Mouse (Mus musculus): ENCODE measurements around the gene Sis. TPM values are rescaled to one million over a fixed set of nuclear protein-coding genes. Genes with fewer than 3 reads are reported as not detected.
A peak's percentile ranks its signal among the peaks of the same experiment; 100 is the strongest.

The Sis gene
- total RNA-seq (2021): not detected in 2 replicates
- long read RNA-seq: 0 reads

GRCm38 (mm10) chr3:72967675-72968074 is at the start of gene Sis:
Sis (minus strand) TSS chr3:72967863.
- DNase-seq: no peak

- no peak for DNase-seq
These were observed 38.4 kb upstream of the Sis start for GRCm38 (mm10) chr3:73006045-73006444.

GRCm38 (mm10) chr3:73002933-73003696 is 35.5 kb upstream of the Sis start:
- DNase-seq: no peak

GRCm38 (mm10) chr3:72997517-72997916 is 29.9 kb upstream of the Sis start:
- no peak for DNase-seq

- DNase-seq: no peak
These were observed 23.3 kb upstream of the Sis start for GRCm38 (mm10) chr3:72990992-72991391.

GRCm38 (mm10) chr3:72976602-72977001 is 8.9 kb upstream of the Sis start:
- peak; percentile 5 for DNase-seq

GRCm38 (mm10) chr3:72918919-72919526 is 48.6 kb downstream of the Sis start:
- no peak for DNase-seq

GRCm38 (mm10) chr3:72882501-72882900 is 85.2 kb downstream of the Sis start:
- no peak for DNase-seq

- no peak for DNase-seq
These were observed 99.5 kb downstream of the Sis start for GRCm38 (mm10) chr3:72868141-72868540.

- DNase-seq: no peak
These were observed 108.9 kb downstream of the Sis start for GRCm38 (mm10) chr3:72858738-72859137.

GRCm38 (mm10) chr3:72855405-72855804 is 112.3 kb downstream of the Sis start:
- no peak for DNase-seq

- no peak for DNase-seq
These were observed 127.0 kb downstream of the Sis start for GRCm38 (mm10) chr3:72840641-72841040.

Other genes with a start within 250 kb of the Sis start
- gene Slitrk3, start 89.9 kb upstream of the Sis start, total RNA-seq (2021): not detected in 2 replicates